Mouse (Mus musculus) embryonic fibroblast, embryonic 13.5 days (primary cell): ENCODE data around the gene Ephb3.

Experiments
- CTCF ChIP-seq: IDR thresholded peaks from 2 replicates; pipeline ENCODE4 v1.5.1; 2011; ENCODE audit warnings: mild to moderate bottlenecking, control low read depth, low read length, moderate library complexity, borderline replicate concordance; ENCODE audit not compliant: insufficient read depth
- POLR2A ChIP-seq: IDR thresholded peaks from 2 replicates; pipeline ENCODE4 v1.6.1; 2011; ENCODE audit warnings: low read depth, mild to moderate bottlenecking, control low read depth, low read length, moderate library complexity

DNA sequence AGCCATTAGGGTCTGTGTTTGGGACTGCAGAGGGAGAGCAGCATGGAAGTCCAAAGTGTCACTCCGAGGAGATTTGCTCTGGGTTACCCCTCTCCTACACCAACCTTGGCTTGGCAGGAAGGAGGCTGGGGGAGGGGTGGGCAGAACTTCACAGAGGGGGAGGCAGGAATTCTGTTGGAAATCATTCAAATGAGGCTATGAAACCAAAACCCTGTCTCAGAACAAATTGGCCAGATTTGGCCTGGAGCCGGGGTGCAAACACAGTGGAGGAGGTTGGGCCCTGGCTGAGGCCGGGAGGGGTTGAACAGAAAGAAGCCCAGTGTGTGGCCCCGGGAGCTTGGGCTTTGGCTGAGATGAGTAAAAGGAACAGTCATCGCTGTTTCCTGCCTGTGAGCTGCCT is 34.2 kb downstream of the Ephb3 start:
- TF ChIP-seq POLR2A = no peak
- TF ChIP-seq CTCF = no peak
